Mouse (Mus musculus) intestine, embryonic 16.5 days (tissue): ENCODE measurements around the gene Prr29. TPM values are rescaled to one million over a fixed set of nuclear protein-coding genes. Genes with fewer than 3 reads are reported as not detected.

ENCODE experiments used
- ATAC-seq: fragments of 200-750 bp; cut with Nextera tagmentation; 2 replicates; pipeline ENCODE4 v1.8.0; 2017; ENCODE audit warnings: moderate TSS enrichment, moderate library complexity
- H3K27ac ChIP-seq: fragments of 300-500 bp; sonication (generic); 2 replicates; pipeline ENCODE4 v1.5.1; 2014; ENCODE audit warnings: mild to moderate bottlenecking, low read length
- H3K27me3 ChIP-seq: fragments of 300-500 bp; sonication (generic); replicated peaks from 2 replicates; pipeline ENCODE4 v1.6.1; 2014; ENCODE audit warnings: low read length, control low read depth, mixed read lengths; ENCODE audit not compliant: control insufficient read depth, insufficient read depth
- H3K36me3 ChIP-seq: fragments of 300-500 bp; sonication (generic); 2 replicates; pipeline ENCODE4 v1.6.1; 2014; ENCODE audit warnings: low read length, control low read depth; ENCODE audit not compliant: control insufficient read depth, insufficient read depth
- H3K4me1 ChIP-seq: fragments of 300-500 bp; sonication (generic); 2 replicates; pipeline ENCODE4 v1.6.1; 2014; ENCODE audit warnings: low read length, control low read depth, mixed read lengths; ENCODE audit not compliant: control insufficient read depth, insufficient read depth
- H3K4me2 ChIP-seq: fragments of 300-500 bp; sonication (generic); 2 replicates; pipeline ENCODE4 v1.6.1; 2014; ENCODE audit warnings: low read depth, low read length, control low read depth
- H3K4me3 ChIP-seq: fragments of 300-500 bp; sonication (generic); 2 replicates; pipeline ENCODE4 v1.5.1; 2014; ENCODE audit warnings: mild to moderate bottlenecking, low read length
- H3K9ac ChIP-seq: fragments of 300-500 bp; sonication (generic); 2 replicates; pipeline ENCODE4 v1.6.1; 2014; ENCODE audit warnings: low read depth, low read length
- H3K9me3 ChIP-seq: fragments of 300-500 bp; sonication (generic); 2 replicates; pipeline ENCODE4 v1.6.1; 2016; ENCODE audit warnings: low read length, control low read depth; ENCODE audit not compliant: control insufficient read depth
- WGBS: fragments of 180-500 bp; shearing (Covaris S2); extraction: QIAGEN DNeasy Blood & Tissue Kit; methylation state at CpG from one replicate; pipeline ENCODE4 v1.1.7; 2014; 5-methylcytosine and 5-hydroxymethylcytosine counted together
- polyA plus RNA-seq: library from polyadenylated mRNA; unstranded; fragments of >200 nt; fragmentation: Nextera tagmentation; extraction: Ambion mirVana; gene quantifications from 2 replicates; pipeline ENCODE4 v1.2.1, GENCODE M21; 2015

The Prr29 gene
- polyA plus RNA-seq, result 0.53 and 0.54 TPM in 2 replicates

GRCm38 (mm10) chr11:106365366-106365765 lies at the start of gene Prr29:
Prr29 (plus strand) TSS chr11:106365472.
- H3K27me3 ChIP-seq, result no peaks in the 10 kb centered on the region
- no peak within 1 kb of the TSS for H3K27ac ChIP-seq
- WGBS, result 46% methylated on average over 10 of the region's 10 CpGs
- H3K9ac ChIP-seq, result no peak within 1 kb of the TSS; the same call in 1 of the 2 replicates
- no peak for ATAC-seq
- no peak within 1 kb of the TSS for H3K4me3 ChIP-seq
- no peaks in the 10 kb centered on the region for H3K36me3 ChIP-seq
- no peaks in the 10 kb centered on the region for H3K4me1 ChIP-seq
- no peaks in the 10 kb centered on the region for H3K9me3 ChIP-seq
- H3K4me2 ChIP-seq, result no peak within 1 kb of the TSS

- H3K27ac ChIP-seq, result no peak overlapping the region
- H3K4me3 ChIP-seq, result no peak overlapping the region
- no peaks in the 10 kb centered on the region for H3K9me3 ChIP-seq
- no peak overlapping the region for H3K4me2 ChIP-seq
- no peak for ATAC-seq
- H3K36me3 ChIP-seq, result no peaks in the 10 kb centered on the region
- H3K9ac ChIP-seq, result no peak overlapping the region
- 71% methylated on average over 1 of the region's 1 CpGs for WGBS
- H3K27me3 ChIP-seq, result no peaks in the 10 kb centered on the region
- H3K4me1 ChIP-seq, result peaks cover 18% of the 10 kb centered on the region
These were observed 48.9 kb upstream of the Prr29 start for GRCm38 (mm10) chr11:106316416-106316815.

GRCm38 (mm10) chr11:106317801-106318200 lies 47.5 kb upstream of the Prr29 start:
- Histone ChIP-seq H3K4me3 (no peak overlapping the region), H3K27ac (no peak overlapping the region), H3K27me3 (no peaks in the 10 kb centered on the region), H3K9ac (no peak overlapping the region), H3K36me3 (no peaks in the 10 kb centered on the region), H3K4me1 (peaks cover 18% of the 10 kb centered on the region), H3K4me2 (no peak overlapping the region), H3K9me3 (no peaks in the 10 kb centered on the region)
- no peak for ATAC-seq
- 74% methylated on average over 7 of the region's 7 CpGs for WGBS

- Histone ChIP-seq H3K9me3 (no peaks in the 10 kb centered on the region), H3K9ac (no peak overlapping the region), H3K4me2 (no peak overlapping the region), H3K4me1 (peaks cover 14% of the 10 kb centered on the region), H3K27ac (peak overlapping the region; percentile 30), H3K27me3 (no peaks in the 10 kb centered on the region), H3K36me3 (no peaks in the 10 kb centered on the region), H3K4me3 (no peak overlapping the region)
- WGBS, result 59% methylated on average over 21 of the region's 21 CpGs
- no peak for ATAC-seq
These were observed 46.6 kb upstream of the Prr29 start for GRCm38 (mm10) chr11:106318406-106319366.

DNA sequence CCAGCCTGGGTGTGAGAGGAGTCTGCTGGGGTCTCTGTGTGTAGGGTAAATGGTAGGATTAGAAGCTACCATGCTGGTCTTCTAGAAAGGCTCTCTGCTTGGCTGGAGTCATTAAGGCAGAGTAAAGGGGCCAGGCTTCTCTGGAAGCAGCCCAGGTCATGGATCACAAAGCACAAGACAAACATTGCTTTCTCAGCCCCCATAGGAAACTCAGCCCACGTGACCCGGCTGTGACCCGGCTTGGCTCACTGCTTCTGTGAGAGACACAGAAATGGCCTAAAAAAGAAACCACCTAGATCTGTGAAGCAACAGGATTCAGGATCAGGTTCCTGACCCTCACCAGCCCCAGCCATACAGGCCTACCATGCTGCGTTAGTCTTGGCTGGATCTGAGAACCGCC lies 40.4 kb upstream of the Prr29 start:
- peak overlapping the region; percentile 10; the same call in 1 of the 2 replicates for H3K9ac ChIP-seq
- no peak overlapping the region for H3K27ac ChIP-seq
- no peaks in the 10 kb centered on the region for H3K4me1 ChIP-seq
- H3K4me2 ChIP-seq, result no peak overlapping the region
- no peaks in the 10 kb centered on the region for H3K9me3 ChIP-seq
- no peaks in the 10 kb centered on the region for H3K36me3 ChIP-seq
- 72% methylated on average over 5 of the region's 5 CpGs for WGBS
- no peak overlapping the region for H3K4me3 ChIP-seq
- H3K27me3 ChIP-seq, result no peaks in the 10 kb centered on the region
- ATAC-seq, result no peak

DNA sequence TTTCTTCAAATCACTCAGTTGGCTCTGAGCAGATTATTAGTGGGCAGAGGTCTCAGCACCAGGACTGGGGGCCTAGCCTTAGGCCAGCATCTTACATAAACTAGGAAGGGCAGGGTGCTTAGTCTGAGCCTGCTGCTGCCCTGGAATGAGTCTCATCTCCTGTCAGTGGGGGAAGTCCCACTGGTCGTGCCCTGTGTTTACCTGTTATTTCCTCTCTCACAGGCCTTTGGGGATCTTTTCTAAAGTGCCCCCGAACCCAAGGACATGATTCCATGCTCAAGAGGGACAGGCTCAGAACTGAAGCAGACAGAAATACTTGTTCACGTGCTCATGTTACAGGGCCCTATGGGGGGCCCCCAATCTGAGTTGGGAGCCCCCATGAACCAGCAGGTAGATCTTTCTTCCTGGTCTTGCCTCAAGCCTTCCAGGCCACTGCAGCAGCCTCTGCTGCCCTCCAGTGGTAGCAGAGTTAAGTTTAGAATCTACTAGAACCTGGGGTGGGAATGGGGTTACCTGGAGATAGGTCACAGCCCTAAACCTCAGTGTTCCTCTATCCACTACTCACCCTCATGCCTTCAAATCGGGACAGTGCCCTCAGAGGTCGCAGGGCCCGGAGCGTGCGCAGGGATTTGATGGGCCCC lies 39.6 kb upstream of the Prr29 start:
- Histone ChIP-seq H3K9ac (0 out of 2 replicates have a peak overlapping the region, but pooled peaks have one; percentile 5), H3K9me3 (no peaks in the 10 kb centered on the region), H3K27ac (no peak overlapping the region), H3K4me2 (no peak overlapping the region), H3K27me3 (no peaks in the 10 kb centered on the region), H3K4me3 (no peak overlapping the region), H3K4me1 (no peaks in the 10 kb centered on the region), H3K36me3 (no peaks in the 10 kb centered on the region)
- 63% methylated on average over 8 of the region's 8 CpGs for WGBS
- 0 out of 2 replicates have a peak, but pooled peaks have one; percentile 43 for ATAC-seq

GRCm38 (mm10) chr11:106326475-106326874 lies 38.8 kb upstream of the Prr29 start:
- Histone ChIP-seq H3K36me3 (no peaks in the 10 kb centered on the region), H3K27me3 (no peaks in the 10 kb centered on the region), H3K27ac (no peak overlapping the region), H3K4me1 (no peaks in the 10 kb centered on the region), H3K4me3 (no peak overlapping the region), H3K9me3 (no peaks in the 10 kb centered on the region), H3K4me2 (no peak overlapping the region), H3K9ac (no peak overlapping the region)
- WGBS, result 87% methylated on average over 8 of the region's 8 CpGs
- ATAC-seq, result no peak

DNA sequence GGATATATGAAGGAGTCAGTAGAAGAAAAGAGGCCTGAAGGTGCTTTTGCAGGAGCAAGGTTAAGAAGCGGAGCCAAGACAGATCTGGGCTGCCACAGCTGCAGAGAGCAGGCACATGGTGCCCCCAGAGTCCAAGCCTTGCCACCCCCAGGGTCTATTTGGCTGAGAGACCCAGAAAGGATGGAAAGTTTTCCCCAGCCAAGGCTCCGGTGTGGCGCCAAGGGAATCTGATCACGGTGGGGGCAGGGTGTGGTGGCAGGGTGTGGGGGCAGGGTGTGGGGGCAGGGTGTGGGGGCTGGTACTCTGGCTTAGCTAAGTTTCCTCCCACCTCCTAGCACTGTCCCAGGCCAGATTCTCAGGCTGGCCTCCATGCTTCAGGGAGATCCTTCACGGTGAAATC lies 36.8 kb upstream of the Prr29 start:
- Histone ChIP-seq H3K36me3 (no peaks in the 10 kb centered on the region), H3K27ac (no peak overlapping the region), H3K9ac (no peak overlapping the region), H3K4me1 (no peaks in the 10 kb centered on the region), H3K4me3 (no peak overlapping the region), H3K4me2 (no peak overlapping the region), H3K9me3 (no peaks in the 10 kb centered on the region), H3K27me3 (no peaks in the 10 kb centered on the region)
- ATAC-seq, result no peak
- 43% methylated on average over 5 of the region's 5 CpGs for WGBS

DNA sequence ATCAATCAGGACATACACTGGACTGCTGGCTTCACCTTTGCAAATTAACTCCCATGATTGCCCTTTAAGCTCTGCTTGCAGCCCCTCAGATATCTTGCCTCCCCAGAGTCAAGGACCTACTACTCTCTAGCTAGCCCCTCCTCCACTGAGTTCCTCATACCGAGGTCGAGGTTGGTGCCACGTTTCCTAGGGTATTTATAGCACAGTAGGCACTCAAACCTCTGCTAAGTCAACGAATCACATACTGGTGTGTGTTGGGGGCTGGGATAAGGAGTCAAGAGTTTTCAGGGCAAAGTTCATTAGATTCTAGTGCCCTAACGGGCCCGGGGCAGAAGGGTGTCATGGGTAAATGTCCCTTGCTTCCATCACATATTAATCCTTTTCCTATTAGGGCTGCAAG lies 36.1 kb upstream of the Prr29 start:
- Histone ChIP-seq H3K4me1 (no peaks in the 10 kb centered on the region), H3K27ac (no peak overlapping the region), H3K36me3 (no peaks in the 10 kb centered on the region), H3K4me2 (no peak overlapping the region), H3K9ac (no peak overlapping the region), H3K4me3 (no peak overlapping the region), H3K9me3 (no peaks in the 10 kb centered on the region), H3K27me3 (no peaks in the 10 kb centered on the region)
- 39% methylated on average over 6 of the region's 6 CpGs for WGBS
- 0 out of 2 replicates have a peak, but pooled peaks have one; percentile 37 for ATAC-seq
